Mouse (Mus musculus) neural tube, embryonic 11.5 days (tissue): ENCODE measurements around the gene Ran. TPM values are rescaled to one million over a fixed set of nuclear protein-coding genes. Genes with fewer than 3 reads are reported as not detected.

ENCODE experiments used
- ATAC-seq: fragments of 200-750 bp; cut with Nextera tagmentation; 2 replicates; pipeline ENCODE4 v1.8.0; 2017; ENCODE audit warnings: moderate number of reproducible peaks, mild to moderate bottlenecking, moderate TSS enrichment, moderate library complexity; ENCODE audit not compliant: insufficient read depth, low FRiP score, low TSS enrichment
- DNase-seq: peaks from one replicate; pipeline ENCODE4 v3.0.0-alpha.2; 2015; ENCODE audit warnings: low spot score
- H3K27ac ChIP-seq: fragments of 300-500 bp; sonication (generic); 2 replicates; pipeline ENCODE4 v1.5.1; 2014; ENCODE audit warnings: low read depth, mild to moderate bottlenecking, low read length
- H3K27me3 ChIP-seq: fragments of 300-500 bp; sonication (generic); 2 replicates; pipeline ENCODE4 v1.6.1; 2014; ENCODE audit warnings: mild to moderate bottlenecking, low read length, mixed read lengths; ENCODE audit not compliant: control insufficient read depth, insufficient read depth
- H3K36me3 ChIP-seq: fragments of 300-500 bp; sonication (generic); 2 replicates; pipeline ENCODE4 v1.6.1; 2014; ENCODE audit warnings: mild to moderate bottlenecking, low read length, moderate library complexity, mixed read lengths; ENCODE audit not compliant: control insufficient read depth, insufficient read depth
- H3K4me1 ChIP-seq: fragments of 300-500 bp; sonication (generic); 2 replicates; pipeline ENCODE4 v1.6.1; 2014; ENCODE audit warnings: low read length, mixed read lengths; ENCODE audit not compliant: control insufficient read depth, insufficient read depth
- H3K4me2 ChIP-seq: fragments of 300-500 bp; sonication (generic); 2 replicates; pipeline ENCODE4 v1.6.1; 2014; ENCODE audit warnings: low read depth, mild to moderate bottlenecking, moderate library complexity
- H3K4me3 ChIP-seq: fragments of 300-500 bp; sonication (generic); 2 replicates; pipeline ENCODE4 v1.5.1; 2014; ENCODE audit warnings: low read depth, low read length
- H3K9ac ChIP-seq: fragments of 300-500 bp; sonication (generic); 2 replicates; pipeline ENCODE4 v1.6.1; 2014; ENCODE audit warnings: mild to moderate bottlenecking, low read length
- H3K9me3 ChIP-seq: fragments of 300-500 bp; sonication (generic); 2 replicates; pipeline ENCODE4 v1.6.1; 2016; ENCODE audit warnings: low read length; ENCODE audit not compliant: control insufficient read depth
- WGBS: fragments of 180-500 bp; shearing (Covaris S2); extraction: QIAGEN DNeasy Blood & Tissue Kit; methylation state at CpG from one replicate; pipeline ENCODE4 v1.1.7; 2014; 5-methylcytosine and 5-hydroxymethylcytosine counted together
- polyA plus RNA-seq: library from polyadenylated mRNA; unstranded; fragments of >200 nt; fragmentation: Nextera tagmentation; extraction: Ambion mirVana; gene quantifications from 2 replicates; pipeline ENCODE4 v1.2.1, GENCODE M21; 2014

Ran gene
- polyA plus RNA-seq, 1 experiment from 2014 or later, result 781 TPM

GRCm38 (mm10) chr5:129064186-129064585 lies 44.3 kb downstream of the Ran start:
- 0 out of 2 replicates have a peak, but pooled peaks cover 4% of the 10 kb centered on the region for H3K4me1 ChIP-seq
- H3K9me3 ChIP-seq, result no peaks in the 10 kb centered on the region
- ATAC-seq (no peak), DNase-seq (no peak)
- H3K27ac ChIP-seq, result no peak overlapping the region
- no peaks in the 10 kb centered on the region for H3K27me3 ChIP-seq
- 71% methylated on average over 11 of the region's 11 CpGs for WGBS
- H3K4me2 ChIP-seq, result no peak overlapping the region
- H3K4me3 ChIP-seq, result no peak overlapping the region
- H3K9ac ChIP-seq, result no peak overlapping the region
- no peaks in the 10 kb centered on the region for H3K36me3 ChIP-seq

- WGBS, result 85% methylated on average over 12 of the region's 12 CpGs
- H3K27ac ChIP-seq, result no peak overlapping the region
- no peaks in the 10 kb centered on the region for H3K27me3 ChIP-seq
- H3K4me3 ChIP-seq, result no peak overlapping the region
- no peak overlapping the region for H3K9ac ChIP-seq
- H3K36me3 ChIP-seq, result no peaks in the 10 kb centered on the region
- no peaks in the 10 kb centered on the region for H3K9me3 ChIP-seq
- ATAC-seq (no peak), DNase-seq (no peak)
- H3K4me2 ChIP-seq, result no peak overlapping the region
- 0 out of 2 replicates have a peak, but pooled peaks cover 4% of the 10 kb centered on the region for H3K4me1 ChIP-seq
Measured at GRCm38 (mm10) chr5:129065301-129065700, 45.4 kb downstream of the Ran start.

- Histone ChIP-seq H3K27me3 (no peaks in the 10 kb centered on the region), H3K9ac (no peak overlapping the region), H3K36me3 (no peaks in the 10 kb centered on the region), H3K4me2 (no peak overlapping the region), H3K9me3 (no peaks in the 10 kb centered on the region), H3K4me3 (no peak overlapping the region), H3K27ac (no peak overlapping the region), H3K4me1 (0 out of 2 replicates have a peak, but pooled peaks cover 4% of the 10 kb centered on the region)
- ATAC-seq (no peak), DNase-seq (no peak)
- 81% methylated on average over 9 of the region's 9 CpGs for WGBS
Measured at GRCm38 (mm10) chr5:129065946-129066345, 46.1 kb downstream of the Ran start.

GRCm38 (mm10) chr5:129066541-129067230 lies 46.8 kb downstream of the Ran start:
- H3K9me3 ChIP-seq, result no peaks in the 10 kb centered on the region
- 0 out of 2 replicates have a peak, but pooled peaks cover 4% of the 10 kb centered on the region for H3K4me1 ChIP-seq
- no peak overlapping the region for H3K4me3 ChIP-seq
- WGBS, result 80% methylated on average over 8 of the region's 8 CpGs
- H3K4me2 ChIP-seq, result no peak overlapping the region
- no peaks in the 10 kb centered on the region for H3K36me3 ChIP-seq
- ATAC-seq (no peak), DNase-seq (no peak)
- H3K27me3 ChIP-seq, result no peaks in the 10 kb centered on the region
- no peak overlapping the region for H3K27ac ChIP-seq
- no peak overlapping the region for H3K9ac ChIP-seq

GRCm38 (mm10) chr5:129067231-129067834 lies 47.5 kb downstream of the Ran start:
- no peak overlapping the region for H3K9ac ChIP-seq
- no peak for DNase-seq
- H3K4me1 ChIP-seq, result 0 out of 2 replicates have a peak, but pooled peaks cover 4% of the 10 kb centered on the region
- no peaks in the 10 kb centered on the region for H3K27me3 ChIP-seq
- H3K4me2 ChIP-seq, result no peak overlapping the region
- H3K4me3 ChIP-seq, result no peak overlapping the region
- H3K9me3 ChIP-seq, result no peaks in the 10 kb centered on the region
- 77% methylated on average over 13 of the region's 13 CpGs for WGBS
- no peak for ATAC-seq
- H3K36me3 ChIP-seq, result no peaks in the 10 kb centered on the region
- H3K27ac ChIP-seq, result no peak overlapping the region

- DNase-seq (no peak), ATAC-seq (no peak)
- H3K27ac ChIP-seq, result no peak overlapping the region
- no peak overlapping the region for H3K9ac ChIP-seq
- no peak overlapping the region for H3K4me2 ChIP-seq
- WGBS, result 79% methylated on average over 14 of the region's 14 CpGs
- H3K27me3 ChIP-seq, result no peaks in the 10 kb centered on the region
- no peaks in the 10 kb centered on the region for H3K36me3 ChIP-seq
- H3K4me1 ChIP-seq, result no peaks in the 10 kb centered on the region
- H3K9me3 ChIP-seq, result no peaks in the 10 kb centered on the region
- no peak overlapping the region for H3K4me3 ChIP-seq
Measured at GRCm38 (mm10) chr5:129071761-129072280, 52.0 kb downstream of the Ran start.

GRCm38 (mm10) chr5:129073404-129073803 lies 53.5 kb downstream of the Ran start:
- DNase-seq (no peak), ATAC-seq (no peak)
- Histone ChIP-seq H3K4me3 (no peak overlapping the region), H3K36me3 (no peaks in the 10 kb centered on the region), H3K4me1 (no peaks in the 10 kb centered on the region), H3K27me3 (no peaks in the 10 kb centered on the region), H3K4me2 (no peak overlapping the region), H3K27ac (no peak overlapping the region), H3K9me3 (no peaks in the 10 kb centered on the region), H3K9ac (no peak overlapping the region)
- 86% methylated on average over 6 of the region's 6 CpGs for WGBS
